Mouse (Mus musculus) 3134 (cell line): ENCODE results near the gene Bcorl1.
A peak's percentile ranks its signal among the peaks of the same experiment; 100 is the strongest.

Experiments
- DNase-seq: peaks from one replicate; pipeline ENCODE4 v3.0.0-alpha.2; 2011; ENCODE audit warnings: low spot score; ENCODE audit not compliant: insufficient read length; ENCODE audit errors: extremely low read depth

Bcorl1 gene

GRCm38 (mm10) chrX:48341141-48341540, at the start of gene Bcorl1:
Gene Bcorl1 (plus strand): TSS chrX:48341358.
- no peak for DNase-seq

GRCm38 (mm10) chrX:48291413-48291812, 49.7 kb upstream of the Bcorl1 start:
- no peak for DNase-seq

DNA sequence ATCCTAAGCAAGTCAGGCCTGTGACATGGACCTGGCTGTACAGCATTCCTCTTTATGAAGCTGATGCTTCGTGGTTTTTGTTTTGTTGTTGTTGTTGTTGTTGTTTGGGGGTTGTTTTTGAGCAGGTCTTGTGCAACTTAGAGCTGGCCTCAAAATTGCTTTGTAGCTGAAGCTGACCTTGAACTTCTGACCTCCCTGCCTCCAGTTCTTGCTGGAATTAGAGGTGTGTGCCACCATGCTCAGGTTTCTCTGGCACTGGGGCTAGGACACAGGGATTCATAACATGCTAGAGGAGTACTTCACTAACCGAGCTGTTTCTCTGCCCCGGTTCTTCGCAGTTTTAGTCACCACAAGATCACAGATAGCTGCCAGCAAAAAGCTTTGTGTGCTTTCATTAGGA, 35.8 kb upstream of the Bcorl1 start:
- DNase-seq, result no peak

DNA sequence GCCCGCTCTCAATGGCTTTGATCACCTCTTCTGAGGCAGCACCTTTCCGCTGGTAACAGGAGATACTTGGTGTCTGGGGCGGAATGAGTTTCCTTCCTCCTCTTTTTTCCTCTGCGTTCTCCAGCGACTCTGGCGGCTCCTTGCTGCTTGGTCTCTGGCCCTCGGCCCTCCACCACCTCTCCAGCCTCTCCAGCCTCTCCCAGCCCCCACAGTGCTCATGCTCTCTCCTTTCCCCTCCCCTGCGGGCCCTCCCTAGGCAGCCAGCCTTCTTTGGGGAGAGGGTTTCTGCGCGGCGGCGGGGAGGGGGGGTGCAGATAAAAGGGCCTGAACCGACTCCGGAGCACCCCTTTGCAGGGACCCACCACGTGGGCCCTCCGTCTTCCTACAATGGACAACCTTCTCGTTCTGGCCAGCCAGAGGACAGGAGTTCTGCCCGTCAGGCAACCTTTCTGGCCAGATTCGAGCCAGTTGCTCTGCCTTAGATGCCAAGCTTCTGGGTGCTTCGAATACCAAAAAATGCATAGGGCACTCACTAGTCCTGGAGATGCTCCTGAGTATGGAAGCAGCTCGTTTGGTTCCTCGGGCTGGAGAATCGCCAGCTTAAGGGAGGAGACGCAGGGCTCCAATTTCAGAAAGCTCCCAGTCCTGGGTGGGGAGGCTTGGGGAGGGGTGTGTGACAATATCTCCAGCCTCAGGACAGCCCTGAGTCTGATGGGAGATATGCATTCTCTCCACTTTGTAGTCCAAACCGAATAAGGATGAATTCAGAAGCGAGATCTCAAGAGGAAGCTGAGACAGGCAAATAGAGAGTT, 30.2 kb upstream of the Bcorl1 start:
- DNase-seq, result no peak

DNA sequence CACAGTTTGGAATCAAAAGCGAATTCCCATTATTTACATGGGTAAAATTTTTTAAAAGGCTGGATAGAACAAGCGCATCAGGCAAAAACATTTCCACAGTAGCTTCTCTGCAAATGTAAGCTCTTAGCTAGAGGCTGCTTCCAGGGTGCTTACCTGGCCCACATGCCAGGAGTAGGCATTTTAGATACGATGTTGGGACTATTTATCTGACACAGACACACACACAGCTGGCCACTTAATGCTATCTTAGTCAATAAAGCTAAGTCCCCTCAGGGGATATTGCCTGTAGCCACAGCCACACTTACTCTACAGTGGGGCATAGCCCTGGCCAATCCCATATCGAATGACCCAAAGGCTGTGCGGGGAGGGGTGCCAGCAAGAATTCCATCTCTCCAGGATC, 29.4 kb upstream of the Bcorl1 start:
- DNase-seq, result no peak

DNA sequence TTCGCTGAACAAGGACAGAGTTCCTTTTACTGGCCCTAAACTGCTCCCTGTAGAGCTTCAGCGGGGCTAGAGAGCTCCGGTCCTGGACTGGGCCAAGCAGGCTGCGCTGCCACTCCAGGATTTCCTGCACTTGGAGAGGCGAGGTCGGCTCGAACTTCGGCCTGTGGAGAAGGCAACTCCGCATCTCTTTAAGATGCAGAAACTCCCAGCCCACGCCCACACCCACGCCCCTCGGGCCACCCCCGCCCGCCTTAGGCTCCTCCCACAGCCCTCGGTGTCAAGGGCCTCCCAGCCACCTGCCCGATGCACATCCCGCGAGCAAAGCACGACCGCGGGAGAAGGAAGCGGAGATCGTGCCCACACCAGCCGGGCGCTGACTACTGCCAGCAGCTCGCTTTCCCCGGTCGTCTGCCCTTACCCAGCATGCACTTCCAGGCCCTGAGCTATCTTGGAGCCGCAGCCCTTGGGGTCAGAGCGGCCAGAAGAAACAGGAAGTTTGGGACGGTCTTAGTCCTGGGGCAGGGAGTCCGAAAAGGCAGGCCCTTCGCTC, 26.6 kb upstream of the Bcorl1 start:
- peak; percentile 12 for DNase-seq

DNA sequence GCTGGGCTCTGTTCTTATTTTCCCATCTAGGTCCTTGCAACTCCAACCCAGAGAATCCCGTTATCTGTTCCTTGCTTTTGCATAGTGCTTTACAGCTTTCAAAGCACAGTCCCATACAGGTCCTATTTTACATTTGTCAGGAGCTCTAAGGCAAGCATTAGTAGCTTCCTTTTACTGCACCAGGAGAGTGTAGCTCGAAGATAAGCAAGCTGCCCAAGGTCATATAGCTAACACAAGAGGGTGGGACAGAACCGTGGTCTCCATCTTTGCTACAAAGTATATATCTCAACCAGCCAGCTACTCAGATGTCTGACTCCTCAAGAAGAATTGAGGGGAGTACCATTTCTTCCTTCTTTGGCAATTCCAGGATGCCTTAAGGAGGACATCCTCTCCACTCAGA, 23.7 kb upstream of the Bcorl1 start:
- DNase-seq, result no peak

DNA sequence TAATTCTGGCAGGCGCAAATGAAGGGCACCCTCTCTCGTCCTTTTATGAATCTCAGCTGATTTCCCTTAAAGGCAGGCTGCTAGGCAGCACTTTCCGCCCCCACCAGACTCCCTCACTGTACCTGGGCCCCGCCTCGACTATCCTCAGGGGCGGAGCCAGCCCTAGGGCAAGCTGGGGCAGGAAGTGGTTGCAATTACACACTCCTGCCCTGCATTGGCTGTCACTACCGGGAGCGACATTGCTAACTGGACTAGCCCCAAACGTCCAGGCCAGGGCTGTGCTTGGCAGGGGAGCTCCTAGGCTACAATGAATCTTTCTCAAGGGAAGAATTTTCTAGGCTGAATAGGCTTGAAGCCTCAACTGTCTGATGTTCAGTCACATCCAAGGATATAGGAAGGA, 23.0 kb upstream of the Bcorl1 start:
- peak; percentile 28 for DNase-seq

DNA sequence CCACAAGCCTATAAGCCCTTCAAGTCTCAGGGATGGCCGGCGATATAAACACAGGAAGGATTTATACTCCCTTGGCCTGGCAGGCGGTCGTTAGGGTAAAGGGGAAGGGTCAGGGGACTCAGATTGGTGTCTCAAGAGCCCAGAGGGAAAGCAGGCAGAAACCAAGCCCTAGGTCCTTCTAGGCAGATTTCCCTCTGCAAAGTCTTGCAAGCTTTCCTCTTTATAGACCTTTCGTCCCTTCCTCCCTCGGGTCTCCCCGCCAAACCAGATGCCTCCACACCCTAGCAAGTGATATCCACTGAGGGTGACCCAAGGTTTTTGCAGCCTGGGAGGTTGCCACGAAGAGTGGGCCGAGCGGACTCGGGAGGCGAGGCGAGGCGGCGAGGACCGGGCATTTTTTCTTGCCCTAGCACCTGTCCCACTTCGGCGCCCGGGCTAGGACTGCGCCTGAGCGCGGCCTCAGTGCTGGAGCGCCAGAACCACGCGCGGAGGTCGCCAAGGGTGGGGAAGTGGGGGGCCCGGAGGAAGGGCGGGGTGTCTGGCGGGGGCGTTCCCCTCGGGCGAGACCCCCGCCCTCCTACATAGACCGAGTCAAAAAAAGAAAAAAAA, 613 bp upstream of the Bcorl1 start:
- no peak for DNase-seq

- peak; percentile 48 for DNase-seq
Measured at GRCm38 (mm10) chrX:48341621-48342161, 533 bp downstream of the Bcorl1 start.

DNA sequence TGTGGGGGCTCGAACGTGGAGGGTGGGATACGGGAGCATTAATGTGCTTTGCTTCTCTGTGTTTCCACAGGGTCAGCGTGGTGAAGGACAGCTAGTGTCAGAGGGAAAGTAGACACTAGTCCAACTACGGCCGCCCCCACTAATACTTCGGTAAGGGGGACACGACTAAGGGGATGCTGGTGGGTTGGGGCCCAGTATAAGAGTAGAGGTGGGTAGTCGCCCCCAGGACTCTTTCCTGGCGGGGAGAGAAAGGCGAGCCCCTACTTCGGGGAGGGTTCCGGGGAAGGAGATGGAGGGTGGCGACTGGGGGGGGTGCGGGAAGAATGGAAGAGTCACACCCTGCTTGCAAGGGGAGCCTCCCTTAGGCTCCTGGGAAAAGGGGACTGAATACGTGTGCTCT, 1.6 kb downstream of the Bcorl1 start:
- DNase-seq, result peak; percentile 27

- peak; percentile 93 for DNase-seq
Measured at GRCm38 (mm10) chrX:48343461-48343952, 2.3 kb downstream of the Bcorl1 start.

GRCm38 (mm10) chrX:48343966-48344642, 2.9 kb downstream of the Bcorl1 start:
- DNase-seq, result no peak

- DNase-seq, result peak; percentile 40
Measured at GRCm38 (mm10) chrX:48344643-48345384, 3.7 kb downstream of the Bcorl1 start.

DNA sequence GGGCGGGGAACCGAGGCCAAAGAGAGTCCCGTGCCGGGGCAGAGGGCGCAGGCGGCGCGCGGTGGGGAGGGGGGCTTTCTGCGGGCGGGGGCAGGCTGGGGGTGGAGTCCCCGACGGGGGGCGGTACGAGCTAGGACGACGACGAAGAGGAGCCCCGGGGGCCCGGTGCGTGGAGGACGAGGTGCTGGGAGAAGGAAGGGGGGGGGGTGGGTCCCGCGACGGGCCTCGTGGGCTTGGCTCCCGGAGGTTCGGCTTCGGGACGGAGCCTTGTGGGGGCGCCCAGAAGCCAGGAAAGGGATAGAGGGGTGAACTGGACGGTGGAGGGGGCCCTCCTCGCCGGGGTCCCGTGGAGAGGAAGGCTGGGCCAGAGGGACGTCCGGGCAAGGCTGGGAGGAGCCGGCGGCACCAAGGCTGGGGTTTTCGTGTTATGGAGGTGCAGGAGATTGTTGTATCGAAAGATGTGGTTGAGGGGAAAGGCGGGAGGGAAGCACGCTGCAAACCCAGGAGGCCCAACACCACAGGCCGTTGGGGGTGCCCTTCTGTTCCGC, 4.3 kb downstream of the Bcorl1 start:
- DNase-seq, result no peak

GRCm38 (mm10) chrX:48355346-48355745, 14.2 kb downstream of the Bcorl1 start:
- DNase-seq, result no peak

- DNase-seq, result no peak
Measured at GRCm38 (mm10) chrX:48365836-48366577, 24.8 kb downstream of the Bcorl1 start.

DNA sequence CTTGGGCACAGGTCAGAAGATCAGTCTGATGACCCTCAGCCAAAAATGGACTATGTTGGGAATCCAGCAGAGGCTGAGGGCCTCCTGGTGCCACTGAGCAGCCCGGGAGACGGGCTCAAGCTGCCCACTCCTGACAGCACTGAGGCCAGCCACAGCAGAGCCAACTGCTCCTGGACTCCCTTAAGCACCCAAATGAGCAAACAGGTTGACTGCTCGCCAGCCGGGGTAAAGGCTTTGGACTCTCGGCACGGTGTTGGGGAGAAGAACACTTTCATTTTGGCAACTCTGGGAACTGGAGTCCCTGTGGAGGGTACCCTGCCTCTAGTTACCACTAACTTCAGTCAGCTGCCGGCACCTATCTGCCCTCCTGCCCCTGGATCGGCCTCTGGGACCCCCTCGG, 26.7 kb downstream of the Bcorl1 start:
- no peak for DNase-seq

GRCm38 (mm10) chrX:48383643-48384042, 42.5 kb downstream of the Bcorl1 start:
- DNase-seq, result no peak
